Mouse (Mus musculus) brain, embryonic 14.5 days (tissue): ENCODE measurements around the gene Arf3.

Experiments
- CTCF ChIP-seq: fragments of 200-500 bp; IDR thresholded peaks from 2 replicates; pipeline ENCODE4 v1.5.1; 2012; ENCODE audit warnings: inconsistent platforms, mild to moderate bottlenecking, moderate library complexity, borderline replicate concordance; ENCODE audit not compliant: insufficient read depth, insufficient read length; ENCODE audit errors: extremely low read depth
- POLR2A ChIP-seq: fragments of 200-500 bp; IDR thresholded peaks from 2 replicates; pipeline ENCODE4 v1.6.1; 2012; ENCODE audit warnings: mild to moderate bottlenecking, inconsistent platforms, borderline replicate concordance; ENCODE audit not compliant: poor library complexity, insufficient read depth, insufficient read length, severe bottlenecking; ENCODE audit errors: extremely low read depth

- TF ChIP-seq CTCF (no peak), POLR2A (no peak)
These were observed 26.5 kb downstream of the Arf3 start for GRCm38 (mm10) chr15:98736521-98736920.
